ENCODE assay signal across 17 mouse cellular contexts in the genomic region with DNA sequence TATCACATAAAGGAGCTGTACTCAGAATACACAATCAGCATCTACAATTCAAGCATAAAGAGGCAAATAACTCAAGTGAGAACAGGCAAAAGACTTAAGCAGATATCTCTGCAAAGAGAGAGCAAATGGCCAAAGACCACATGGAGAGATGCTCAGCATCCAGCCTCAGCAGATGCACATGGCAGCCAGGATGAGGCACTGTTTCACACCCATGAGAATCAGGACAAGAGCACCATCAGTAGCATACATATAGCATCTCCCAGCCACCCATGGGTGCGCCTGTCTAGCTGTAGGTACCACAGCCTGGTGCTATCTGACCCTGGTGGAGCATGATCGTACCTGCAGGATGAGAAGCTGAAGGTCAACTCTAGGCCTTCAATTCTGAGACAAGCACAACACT.
DNase-seq lines count a peak whose midpoint lies in the region; ATAC-seq and TF ChIP-seq lines count a peak whose summit lies in the region.
"Had no signal": no experiment of that assay in that cellular context is flagged by ENCODE, and none has a peak within 500 bp of the region (broad histone marks: within the 10 kb centered on the region; RNA-seq: fewer than 3 reads in every experiment).

No protein-coding gene starts in this region.

- TF ChIP-seq EP300 in liver, postnatal 0 days (IDR thresholded peaks at IDR 0.05; ENCODE audit: low read depth) = no peak
- no peak for TF ChIP-seq EP300 in ES-Bruce4 (IDR thresholded peaks at IDR 0.05; ENCODE audit: insufficient read depth, low read depth, low read length)

- peak; percentile 74 for DNase-seq in heart, adult 11 months
- DNase-seq in heart, postnatal 25 days (ENCODE audit: low spot score) = no peak
- no peak for DNase-seq in liver, postnatal 0 days
- DNase-seq in liver = no peak
- no peak for DNase-seq in ovary, postnatal 10 days (ENCODE audit: low spot score)
- DNase-seq: B cell, adult 2 months; gastrocnemius, postnatal 10 days; kidney, adult 9 months; kidney, postnatal 25 days; lung, postnatal 4 days; right cerebral cortex, postnatal 4 days; thymus, postnatal 14 days had no signal

- H3K4me3 ChIP-seq in liver, postnatal 0 days (ENCODE audit: low read depth, low read length) = no peak overlapping the region
- no peak overlapping the region for H3K4me3 ChIP-seq in ES-Bruce4 (ENCODE audit: low read depth, low read length)
- no peak overlapping the region for H3K4me3 ChIP-seq in small intestine, adult 2 months (ENCODE audit: low read depth, low read length)
- H3K4me3 ChIP-seq: forebrain, embryonic 10.5 days; hindbrain, embryonic 10.5 days had no signal

- H3K4me2 ChIP-seq in liver, postnatal 0 days (ENCODE audit: low read depth, low read length) = no peak overlapping the region

- intact Hi-C loops in heart, postnatal 25 days (cut with DNase I) = no loop called here

- no peaks in the 10 kb centered on the region for H3K27me3 ChIP-seq in liver, postnatal 0 days (ENCODE audit: insufficient read depth, low read length)
- H3K27me3 ChIP-seq in ES-Bruce4 (ENCODE audit: control insufficient read depth, insufficient read depth, low read length, poor library complexity, severe bottlenecking) = no peaks in the 10 kb centered on the region
- H3K27me3 ChIP-seq in small intestine, adult 2 months (ENCODE audit: control insufficient read depth, insufficient read depth, low read length) = no peaks in the 10 kb centered on the region

- H3K9ac ChIP-seq in liver, postnatal 0 days (replicated peaks) = no peak overlapping the region
- H3K9ac ChIP-seq in ES-Bruce4 (ENCODE audit: low read depth, poor library complexity, severe bottlenecking) = no peak overlapping the region

- ATAC-seq in liver, postnatal 0 days = no peak
- ATAC-seq: midbrain, embryonic 16.5 days had no signal

- H3K36me3 ChIP-seq in liver, postnatal 0 days (replicated peaks; ENCODE audit: insufficient read depth, low read length) = no peaks in the 10 kb centered on the region
- H3K36me3 ChIP-seq in ES-Bruce4 (ENCODE audit: control insufficient read depth, insufficient read depth, low read length, poor library complexity, severe bottlenecking) = no peaks in the 10 kb centered on the region
- no peaks in the 10 kb centered on the region for H3K36me3 ChIP-seq in small intestine, adult 2 months (ENCODE audit: control insufficient read depth, insufficient read depth, low read length)
- H3K36me3 ChIP-seq: forebrain, embryonic 10.5 days; hindbrain, embryonic 10.5 days had no signal

- no peak overlapping the region for H3K27ac ChIP-seq in liver, postnatal 0 days (ENCODE audit: low read depth)
- no peak overlapping the region for H3K27ac ChIP-seq in ES-Bruce4 (ENCODE audit: insufficient read depth, low read length)
- H3K27ac ChIP-seq in small intestine, adult 2 months (ENCODE audit: insufficient read depth, low read depth, low read length) = peak overlapping the region; percentile 9; the same call in 1 of the 2 replicates
- H3K27ac ChIP-seq: hindbrain, embryonic 10.5 days had no signal

- peak; percentile 29; the same call in 1 of the 2 replicates for TF ChIP-seq CTCF in liver, postnatal 0 days (IDR thresholded peaks at IDR 0.05; ENCODE audit: low read depth)
- peak; percentile 8 for TF ChIP-seq CTCF in ES-Bruce4 (IDR thresholded peaks at IDR 0.05; ENCODE audit: low read depth, low read length)
- peak; percentile 9; the same call in 1 of the 2 replicates for TF ChIP-seq CTCF in small intestine, adult 2 months (IDR thresholded peaks at IDR 0.05; ENCODE audit: extremely low read depth, insufficient read length, insufficient replicate concordance, low read depth, low read length)

- H3K9me3 ChIP-seq in liver, postnatal 0 days (ENCODE audit: low read length) = no peaks in the 10 kb centered on the region
- H3K9me3 ChIP-seq in ES-Bruce4 (replicated peaks; ENCODE audit: control insufficient read depth, insufficient read depth, low read length, poor library complexity, severe bottlenecking) = no peaks in the 10 kb centered on the region
- H3K9me3 ChIP-seq: forebrain, embryonic 10.5 days; hindbrain, embryonic 10.5 days had no signal

- TF ChIP-seq POLR2A in ES-Bruce4 (IDR thresholded peaks at IDR 0.05; ENCODE audit: insufficient read depth, low read length) = no peak
- no peak for TF ChIP-seq POLR2A in small intestine, adult 2 months (IDR thresholded peaks at IDR 0.05; ENCODE audit: low read depth, low read length)

- 80% methylated on average over 2 of the region's 2 CpGs for WGBS in liver, postnatal 0 days (ENCODE audit: insufficient replicate concordance)
- WGBS in small intestine, adult 2 months = 86% methylated on average over 2 of the region's 2 CpGs

- H3K4me1 ChIP-seq in liver, postnatal 0 days (ENCODE audit: insufficient read depth) = peaks cover 24% of the 10 kb centered on the region
- no peaks in the 10 kb centered on the region for H3K4me1 ChIP-seq in ES-Bruce4 (ENCODE audit: control insufficient read depth, insufficient read depth, low read length)
- H3K4me1 ChIP-seq in small intestine, adult 2 months (ENCODE audit: control insufficient read depth, insufficient read depth, insufficient read length, low read length) = peaks cover 38% of the 10 kb centered on the region; the same call in 1 of the 2 replicates
